Mouse (Mus musculus): ENCODE results near the gene Atg10. TPM values are rescaled to one million over a fixed set of nuclear protein-coding genes. Genes with fewer than 3 reads are reported as not detected.
"Not testable (repeated sequence)": the region's sequence is repeated elsewhere in the genome, so short reads cannot be mapped to it uniquely, and the experiment has no call there.

The Atg10 gene
- total RNA-seq (2021) = 10 to 100 TPM; 14.4 to 15.0 TPM
- long read RNA-seq, experiment 1, transcript Atg10-201 (8 exons, 1,583 nt) = major isoform, 18 of 27 reads
- long read RNA-seq, experiment 1, partial matches to known transcripts = 1 of 27 reads
- long read RNA-seq, experiment 1, other reads (novel, unspliced or antisense) = 7 of 27 reads
- long read RNA-seq, experiment 2, transcript Atg10-201 (8 exons, 1,583 nt) = major isoform, 8 of 19 reads
- long read RNA-seq, experiment 2, partial matches to known transcripts = 2 of 19 reads
- long read RNA-seq, experiment 2, other reads (novel, unspliced or antisense) = 7 of 19 reads

- intact Hi-C loops (cut with DNase I) = loop anchor here (5.0 to 10.0 kb wide), 2 partner anchors 141 to 238 kb away; partner anchors contain the start of gene Ssbp2
- peak; percentile 79 to 87 for DNase-seq (ENCODE audit: low spot score in 2 of 2)
Observed at GRCm38 (mm10) chr13:91223587-91224437, at the start of gene Atg10. Gene Atg10 (minus strand): TSS chr13:91223968.

GRCm38 (mm10) chr13:91252406-91252805 is 28.6 kb upstream of the Atg10 start:
- no peak for DNase-seq (ENCODE audit: low spot score in 2 of 2)
- intact Hi-C loops (cut with DNase I) = no loop called here

- intact Hi-C loops (cut with DNase I) = no loop called here
- DNase-seq (ENCODE audit: low spot score in 2 of 2) = no peak
Observed at GRCm38 (mm10) chr13:91251636-91252035, 27.9 kb upstream of the Atg10 start.

GRCm38 (mm10) chr13:91250050-91250449 is 26.3 kb upstream of the Atg10 start:
- DNase-seq (ENCODE audit: low spot score in 2 of 2); intact Hi-C loops (cut with DNase I): not testable (repeated sequence)

- intact Hi-C loops (cut with DNase I) = no loop called here
- no peak for DNase-seq (ENCODE audit: low spot score in 2 of 2)
Observed at GRCm38 (mm10) chr13:91246472-91246871, 22.7 kb upstream of the Atg10 start.

GRCm38 (mm10) chr13:91237976-91238375 is 14.2 kb upstream of the Atg10 start:
- intact Hi-C loops (cut with DNase I) = no loop called here
- no peak for DNase-seq (ENCODE audit: low spot score in 2 of 2)

- DNase-seq (ENCODE audit: low spot score in 2 of 2) = no peak
- intact Hi-C loops (cut with DNase I) = no loop called here
Observed at GRCm38 (mm10) chr13:91236884-91237283, 13.1 kb upstream of the Atg10 start.

GRCm38 (mm10) chr13:91224438-91224814 is 658 bp upstream of the Atg10 start:
- no peak for DNase-seq (ENCODE audit: low spot score in 2 of 2)
- intact Hi-C loops (cut with DNase I) = loop anchor here (5.0 to 10.0 kb wide), 2 partner anchors 140 to 238 kb away; partner anchors contain the start of gene Ssbp2

GRCm38 (mm10) chr13:91223063-91223462 is 705 bp downstream of the Atg10 start:
- intact Hi-C loops (cut with DNase I) = loop anchor here (5.0 to 10.0 kb wide), 2 partner anchors 142 to 239 kb away; partner anchors contain the start of gene Ssbp2
- no peak for DNase-seq (ENCODE audit: low spot score in 2 of 2)

- intact Hi-C loops (cut with DNase I) = loop anchor here (5.0 to 10.0 kb wide), 2 partner anchors 143 to 241 kb away; partner anchors contain the start of gene Ssbp2
- no peak for DNase-seq (ENCODE audit: low spot score in 2 of 2)
Observed at GRCm38 (mm10) chr13:91221696-91222095, 2.1 kb downstream of the Atg10 start.

GRCm38 (mm10) chr13:91217691-91218090 is 6.1 kb downstream of the Atg10 start:
- no peak for DNase-seq (ENCODE audit: low spot score in 2 of 2)
- intact Hi-C loops (cut with DNase I) = no loop called here

GRCm38 (mm10) chr13:91216656-91217205 is 7.0 kb downstream of the Atg10 start:
- no peak for DNase-seq (ENCODE audit: low spot score in 2 of 2)
- intact Hi-C loops (cut with DNase I) = no loop called here

GRCm38 (mm10) chr13:91212958-91213357 is 10.8 kb downstream of the Atg10 start:
- intact Hi-C loops (cut with DNase I) = no loop called here

GRCm38 (mm10) chr13:91206237-91206636 is 17.5 kb downstream of the Atg10 start:
- DNase-seq (ENCODE audit: low spot score in 2 of 2) = no peak
- intact Hi-C loops (cut with DNase I) = no loop called here

More at GRCm38 (mm10) chr13:91212958-91213357, 10.8 kb downstream of the Atg10 start:
- DNase-seq (ENCODE audit: low spot score in 2 of 2) = no peak

GRCm38 (mm10) chr13:91202564-91202963 is 21.2 kb downstream of the Atg10 start:
- no peak for DNase-seq (ENCODE audit: low spot score in 2 of 2)
- intact Hi-C loops (cut with DNase I) = no loop called here

GRCm38 (mm10) chr13:91187378-91188234 is 36.2 kb downstream of the Atg10 start:
- intact Hi-C loops (cut with DNase I) = no loop called here
- DNase-seq (ENCODE audit: low spot score in 2 of 2) = no peak

- intact Hi-C loops (cut with DNase I) = no loop called here
Observed at GRCm38 (mm10) chr13:91185248-91185867, 38.4 kb downstream of the Atg10 start.

GRCm38 (mm10) chr13:91184226-91184625 is 39.5 kb downstream of the Atg10 start:
- intact Hi-C loops (cut with DNase I) = no loop called here

More at GRCm38 (mm10) chr13:91185248-91185867, 38.4 kb downstream of the Atg10 start:
- DNase-seq (ENCODE audit: low spot score in 2 of 2) = no peak

GRCm38 (mm10) chr13:91180364-91180763 is 43.4 kb downstream of the Atg10 start:
- no peak for DNase-seq (ENCODE audit: low spot score in 2 of 2)
- intact Hi-C loops (cut with DNase I) = no loop called here

More at GRCm38 (mm10) chr13:91184226-91184625, 39.5 kb downstream of the Atg10 start:
- DNase-seq (ENCODE audit: low spot score in 2 of 2) = no peak

Data from left cerebral cortex, postnatal 14 days (tissue).